Mouse (Mus musculus): Measurements from ENCODE around the gene BC049352. TPM values are rescaled to one million over a fixed set of nuclear protein-coding genes. Genes with fewer than 3 reads are reported as not detected.
A peak's percentile ranks its signal among the peaks of the same experiment; 100 is the strongest.

The BC049352 gene
- total RNA-seq, 2 experiments from 2014 or later = 1.1 to 1.5 TPM

- no peak for DNase-seq (ENCODE audit: low spot score in 2 of 2)
- intact Hi-C loops (cut with DNase I) = no loop called here
These were observed 92.4 kb downstream of the BC049352 start for GRCm38 (mm10) chr9:45274218-45274617.

GRCm38 (mm10) chr9:45274635-45275034 lies 92.8 kb downstream of the BC049352 start:
- intact Hi-C loops (cut with DNase I) = no loop called here
- peak in 1 of 2 experiments; percentile 19 for DNase-seq (ENCODE audit: low spot score in 2 of 2)

- intact Hi-C loops (cut with DNase I) = no loop called here
- DNase-seq (ENCODE audit: low spot score in 2 of 2) = no peak
These were observed 98.3 kb downstream of the BC049352 start for GRCm38 (mm10) chr9:45280059-45280458.

GRCm38 (mm10) chr9:45280891-45281290 lies 99.1 kb downstream of the BC049352 start:
- DNase-seq (ENCODE audit: low spot score in 2 of 2) = peak in 1 of 2 experiments; percentile 11

GRCm38 (mm10) chr9:45282466-45282865 lies 100.7 kb downstream of the BC049352 start:
- DNase-seq (ENCODE audit: low spot score in 2 of 2) = no peak
- intact Hi-C loops (cut with DNase I) = no loop called here

More at GRCm38 (mm10) chr9:45280891-45281290, 99.1 kb downstream of the BC049352 start:
- intact Hi-C loops (cut with DNase I) = no loop called here

GRCm38 (mm10) chr9:45291481-45292168 lies 109.8 kb downstream of the BC049352 start:
- intact Hi-C loops (cut with DNase I) = no loop called here
- no peak for DNase-seq (ENCODE audit: low spot score in 2 of 2)

- DNase-seq (ENCODE audit: low spot score in 2 of 2) = no peak
- intact Hi-C loops (cut with DNase I) = loop anchor here (5.0 kb wide), 1 partner anchor 72 kb away; no protein-coding TSS in a partner anchor
These were observed 112.6 kb downstream of the BC049352 start for GRCm38 (mm10) chr9:45294210-45295011.

GRCm38 (mm10) chr9:45299231-45300006 lies 117.6 kb downstream of the BC049352 start:
- intact Hi-C loops (cut with DNase I) = loop anchor here (1.0 to 5.0 kb wide), 4 partner anchors 77 to 453 kb away; no protein-coding TSS in a partner anchor
- DNase-seq (ENCODE audit: low spot score in 2 of 2) = peak in 1 of 2 experiments; percentile 5

Small RNAs within 50 kb of the gene (microRNA-seq; reads per million reads assigned to microRNA genes)
- 0 reads per million in 2 experiments for gene Mir7086

Other genes with a start within 250 kb of the BC049352 start
- 10 to 100 TPM; 73.0 to 75.4 TPM for gene Ube4a, start 216.4 kb upstream of the BC049352 start, total RNA-seq (2021)
- not detected for gene Cd3g, start 201.6 kb upstream of the BC049352 start, total RNA-seq (2021)
- not detected for gene Cd3d, start 200.2 kb upstream of the BC049352 start, total RNA-seq (2021)
- gene Cd3e, start 172.4 kb upstream of the BC049352 start, total RNA-seq (2021) = not detected
- gene Mpzl2, start 142.2 kb upstream of the BC049352 start, total RNA-seq (2021) = 1 to 10 TPM; 1.3 to 1.9 TPM
- gene Mpzl3, start 126.8 kb upstream of the BC049352 start, total RNA-seq (2021) = 1 to 10 TPM; 4.0 to 6.4 TPM
- under 1 TPM; 0.87 to 0.89 TPM for gene Jaml, start 102.8 kb upstream of the BC049352 start, total RNA-seq (2021)
- gene Scn2b, start 64.2 kb upstream of the BC049352 start, total RNA-seq (2021) = 100 to 1,000 TPM; 245 to 264 TPM
- gene Scn4b, start 43.6 kb upstream of the BC049352 start, total RNA-seq (2021) = 100 to 1,000 TPM in 1 of 2 experiments, 10 to 100 TPM in 1; 26.7 to 103 TPM
- gene Tmprss4, start 22.1 kb downstream of the BC049352 start, total RNA-seq (2021) = under 1 TPM in 1 of 2 experiments, not detected in 1; 0.41 TPM
- 1 to 10 TPM; 3.0 to 4.1 TPM for gene Il10ra, start 87.1 kb downstream of the BC049352 start, total RNA-seq (2021)
- not detected for gene Tmprss13, start 137.1 kb downstream of the BC049352 start, total RNA-seq (2021)
- 100 to 1,000 TPM; 105 to 131 TPM for gene Fxyd6, start 188.2 kb downstream of the BC049352 start, total RNA-seq (2021)
- gene Fxyd2, start 217.7 kb downstream of the BC049352 start, total RNA-seq (2021) = 10 to 100 TPM in 1 of 2 experiments, 1 to 10 TPM in 1; 7.2 to 13.1 TPM
- 10 to 100 TPM; 51.1 to 51.7 TPM for gene Dscaml1, start 244.6 kb downstream of the BC049352 start, total RNA-seq (2021)

Data from left cerebral cortex, postnatal 25 days (tissue).